Mouse (Mus musculus): Measurements from ENCODE around the gene Ubp1.

Gene Ubp1

DNA sequence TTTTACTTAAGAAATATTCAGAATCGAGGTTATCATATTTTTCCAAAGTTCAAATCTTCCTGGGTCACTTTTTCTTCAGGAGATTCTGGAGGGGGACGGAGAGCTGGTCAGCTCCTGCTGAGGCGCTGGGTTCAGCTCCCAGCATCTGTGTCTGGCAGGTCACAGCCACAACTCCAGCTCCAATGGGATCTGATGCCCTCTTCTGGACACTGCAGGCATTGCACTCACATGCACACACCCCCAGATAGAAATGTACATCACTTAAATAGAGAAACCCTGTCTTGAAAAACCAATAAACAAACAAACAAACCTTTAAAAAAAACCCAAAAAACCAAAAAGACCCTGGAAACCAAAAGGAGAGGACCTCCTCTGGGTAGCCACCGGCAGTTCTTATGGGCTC lies 85.0 kb downstream of the Ubp1 start:
- WGBS = 94% methylated on average over 4 of the region's 4 CpGs

DNA sequence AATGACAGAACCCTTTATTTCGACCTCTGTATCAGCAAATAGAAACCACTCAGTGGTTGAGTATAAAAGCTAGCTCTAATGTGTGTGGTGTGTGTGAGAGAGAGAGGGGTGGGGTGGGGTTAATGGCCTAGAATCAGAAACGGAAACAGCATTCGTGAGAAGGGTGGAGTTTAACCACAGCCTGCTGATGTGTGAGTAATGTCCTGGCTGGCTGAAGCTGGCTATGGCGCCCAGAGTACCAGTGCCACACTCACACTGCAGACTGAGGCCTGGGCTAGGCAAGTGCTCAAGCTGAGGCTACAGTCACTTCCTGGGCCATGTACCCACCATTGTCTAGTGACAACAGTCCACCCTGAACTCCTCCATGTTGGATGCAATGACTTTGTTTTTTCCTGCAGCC lies 85.7 kb downstream of the Ubp1 start:
- WGBS = 76% methylated on average over 4 of the region's 4 CpGs

DNA sequence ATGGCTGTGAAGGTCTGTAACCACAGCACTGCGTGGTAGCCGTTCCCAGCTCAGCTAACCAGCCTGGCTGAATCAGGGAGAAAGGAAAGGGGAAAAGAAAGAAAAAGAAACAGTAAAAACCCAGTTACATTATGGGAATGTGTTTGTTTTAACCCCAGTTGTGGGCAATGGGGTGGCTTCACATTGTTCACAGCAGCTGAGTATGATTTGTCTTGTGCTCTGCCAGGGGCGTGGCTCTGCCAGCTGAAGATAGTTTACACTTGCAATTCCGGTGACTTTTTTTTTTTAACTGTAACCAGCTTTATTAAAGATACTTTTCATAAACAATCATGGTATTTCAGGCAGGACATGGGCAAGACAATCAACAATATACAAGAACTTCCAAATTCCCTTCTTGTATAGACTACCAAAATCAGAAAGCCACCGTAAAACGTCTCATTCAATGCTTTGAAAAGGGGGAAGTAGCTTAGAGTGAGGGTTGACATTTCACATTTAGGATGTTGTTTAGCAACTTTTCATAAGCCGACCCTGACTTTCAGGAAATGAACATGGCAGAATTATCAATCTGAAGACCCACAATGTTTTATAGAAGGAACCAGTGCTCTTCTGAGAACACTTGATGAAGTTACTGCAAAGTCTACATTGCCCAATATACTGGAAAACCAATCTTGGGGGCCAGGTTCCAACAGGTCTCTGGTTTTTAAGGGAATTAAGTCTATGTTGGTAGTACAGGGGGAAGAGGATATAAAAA lies 88.5 kb downstream of the Ubp1 start:
- 79% methylated on average over 7 of the region's 7 CpGs for WGBS

DNA sequence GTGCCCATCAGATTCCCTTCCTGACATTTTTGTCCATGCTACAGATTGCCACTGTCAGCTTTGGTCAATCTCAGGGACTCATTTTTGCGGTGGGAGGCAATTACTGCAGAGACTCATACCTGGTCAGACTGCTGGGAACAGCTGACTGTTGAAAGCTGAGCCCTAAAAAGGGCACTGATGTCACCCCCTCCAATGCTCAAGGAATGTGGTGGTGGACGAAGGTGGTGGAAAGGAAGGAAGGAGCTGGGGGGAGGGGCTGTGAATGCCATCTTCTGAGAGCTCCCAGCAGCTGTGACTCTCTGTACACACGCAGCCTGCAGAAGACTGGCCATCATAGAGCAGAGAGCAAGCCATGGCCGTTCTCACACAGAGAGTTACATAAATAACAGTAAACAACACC lies 91.4 kb downstream of the Ubp1 start:
- 54% methylated on average over 4 of the region's 4 CpGs for WGBS

DNA sequence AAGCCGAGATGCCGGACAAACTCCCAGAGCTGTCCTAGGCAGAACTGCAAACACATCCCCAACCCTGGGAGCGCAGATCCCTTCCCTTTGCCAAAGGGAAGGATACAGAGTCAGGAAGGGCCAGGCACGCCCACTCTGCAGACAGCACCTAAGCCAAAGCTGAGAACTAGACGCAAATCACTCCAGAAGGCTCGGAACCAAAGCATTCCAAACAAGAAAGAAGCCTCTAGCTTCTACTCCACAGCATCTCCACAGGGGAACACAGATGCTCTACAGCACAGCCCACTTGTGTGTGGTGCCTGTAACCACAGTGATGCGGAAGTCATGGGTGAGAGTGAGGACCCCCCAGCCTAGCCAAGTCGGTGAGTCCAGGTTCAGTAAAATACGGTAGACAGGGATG lies 94.4 kb downstream of the Ubp1 start:
- WGBS = 23% methylated on average over 9 of the region's 9 CpGs

DNA sequence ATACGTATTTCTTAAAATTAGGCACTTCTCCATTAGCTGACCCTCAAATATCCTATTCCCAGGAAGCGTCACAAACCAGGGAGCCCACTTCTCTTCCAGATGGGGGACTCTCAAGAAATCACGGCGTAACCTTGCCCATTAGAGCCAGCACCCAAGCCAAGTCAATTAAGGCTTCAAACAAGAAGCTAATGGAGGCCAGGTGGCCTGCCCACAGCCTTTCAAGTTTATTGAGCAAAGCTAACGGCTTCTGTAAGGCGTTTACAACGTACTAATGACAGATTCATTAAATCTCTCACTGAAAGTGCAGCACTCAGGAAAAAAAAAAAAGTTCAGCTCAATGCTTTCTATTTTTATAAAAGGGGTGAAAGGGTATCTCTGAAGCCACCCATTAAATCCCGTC lies 95.1 kb downstream of the Ubp1 start:
- WGBS = 9% methylated on average over 8 of the region's 8 CpGs

DNA sequence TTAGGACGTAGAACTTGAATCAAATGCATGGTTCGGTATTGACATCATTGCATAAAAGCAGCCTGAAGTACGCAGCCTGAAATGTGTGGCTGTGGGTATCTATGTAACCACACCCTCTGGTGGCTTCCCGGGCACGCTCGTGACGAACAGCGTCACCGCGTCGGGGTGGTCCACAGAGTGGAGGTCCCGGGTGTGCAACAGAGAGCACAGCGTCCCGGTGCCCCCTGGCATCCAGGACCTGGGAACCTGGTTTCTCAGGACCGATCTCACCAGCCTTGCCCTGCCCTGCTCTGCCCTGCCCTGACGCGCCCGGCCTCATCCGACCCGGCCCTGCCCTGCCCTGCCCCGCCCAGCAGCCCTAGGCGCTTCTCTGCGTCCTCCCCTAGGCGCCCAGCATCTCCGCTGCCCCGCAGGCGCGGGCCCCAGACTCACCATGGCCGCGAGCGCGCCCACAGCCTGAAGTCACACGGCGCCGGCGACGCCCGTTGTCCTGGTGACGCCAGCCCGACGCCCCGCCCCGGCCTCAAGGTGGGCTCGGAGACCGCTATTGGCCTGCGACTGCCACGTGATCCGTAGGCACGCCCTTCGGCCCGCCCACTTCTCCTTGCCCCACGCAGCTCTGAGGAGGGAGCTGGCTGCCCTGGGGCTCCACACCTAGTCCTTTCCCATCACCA lies 95.7 kb downstream of the Ubp1 start:
- under 1% methylated on average over 52 of the region's 52 CpGs for WGBS
